Mouse (Mus musculus) right cerebral cortex, postnatal 10 days (tissue): ENCODE measurements around the gene Nav2.

Source experiments
- DNase-seq, 2 experiments: peaks; one replicate each; pipeline ENCODE4 v3.0.0; 2021; ENCODE audit warnings: low spot score in 2 of 2

Nav2 gene

GRCm38 (mm10) chr7:49094531-49094930 lies 186.0 kb downstream of the Nav2 start:
- no peak for DNase-seq

- DNase-seq = no peak
Observed at GRCm38 (mm10) chr7:49101291-49101690, 192.8 kb downstream of the Nav2 start.

DNA sequence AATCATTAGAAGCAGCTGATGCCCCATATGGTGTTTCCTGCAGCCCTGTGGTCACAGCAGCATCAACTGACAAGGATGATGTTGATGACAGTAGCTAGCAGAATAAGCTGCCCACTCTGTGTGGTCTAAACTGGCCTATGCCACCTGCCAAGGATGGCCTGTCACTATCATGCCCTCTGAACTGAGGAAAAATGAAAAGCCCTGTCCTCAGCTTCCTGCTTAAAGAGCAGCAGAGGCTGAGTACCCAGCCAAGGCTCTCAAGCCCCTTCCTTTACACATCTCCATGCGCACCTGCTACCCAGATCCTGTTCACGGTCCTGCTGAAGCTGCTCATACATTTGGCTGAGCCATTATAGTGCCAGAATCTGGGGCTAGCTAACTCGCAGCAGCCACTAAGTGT lies 193.7 kb downstream of the Nav2 start:
- DNase-seq = no peak

DNA sequence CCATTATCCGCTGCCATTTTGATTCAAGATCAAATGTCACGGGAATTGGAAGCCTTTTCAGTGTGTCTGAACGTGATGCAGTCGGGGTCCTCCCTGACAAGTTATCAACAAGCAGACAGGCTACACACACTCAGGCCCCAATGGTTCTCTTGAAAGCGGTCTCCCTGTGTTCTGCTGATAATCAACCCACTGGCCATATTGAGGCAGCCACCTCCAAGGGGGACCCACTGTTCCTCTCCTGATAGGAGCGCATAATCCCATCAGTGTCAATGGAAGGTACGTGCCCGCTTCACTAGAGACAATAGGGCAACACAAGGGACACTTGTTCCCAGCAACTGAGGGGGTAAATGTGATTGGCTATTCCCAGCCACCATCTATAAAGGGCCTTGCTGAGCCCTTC lies 195.9 kb downstream of the Nav2 start:
- no peak for DNase-seq

DNA sequence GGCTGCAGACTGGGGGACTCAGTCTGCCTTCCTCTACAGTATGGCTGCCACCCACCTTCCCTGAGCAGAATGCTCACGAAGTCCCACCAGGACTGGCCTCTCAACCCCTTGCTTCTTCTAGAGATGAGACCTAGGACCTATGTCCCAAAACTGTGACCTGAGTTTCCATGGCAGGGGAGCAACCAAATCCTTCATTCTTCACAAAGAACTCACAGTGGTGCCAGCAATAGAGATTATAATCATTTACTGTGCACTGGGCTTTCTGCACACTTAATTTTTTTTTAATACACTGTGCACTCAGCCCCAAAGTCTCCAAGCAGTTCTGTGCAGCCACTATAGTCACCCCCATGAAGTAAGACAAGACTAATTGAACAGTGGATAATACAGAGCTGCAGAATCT lies 196.3 kb downstream of the Nav2 start:
- DNase-seq = no peak

DNA sequence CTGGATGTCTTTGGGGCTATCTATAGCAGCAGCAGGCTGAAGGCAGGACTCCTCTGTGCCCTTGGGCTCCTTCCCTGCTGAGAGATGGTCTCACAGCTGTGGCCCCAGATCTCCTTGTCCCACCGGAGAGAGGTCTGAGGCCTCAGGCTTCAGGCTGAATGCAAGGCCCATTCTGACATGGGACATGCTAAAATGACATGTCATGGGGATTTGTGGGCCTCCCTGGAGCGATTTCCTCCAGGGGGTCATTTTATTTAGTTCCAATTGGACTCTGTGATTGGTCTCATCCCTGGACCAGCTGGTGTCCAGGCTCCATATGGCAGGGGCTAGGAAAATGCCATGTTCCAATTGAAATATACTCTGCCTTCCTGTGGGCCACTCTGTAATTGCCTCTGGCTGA lies 197.0 kb downstream of the Nav2 start:
- no peak for DNase-seq

GRCm38 (mm10) chr7:49108076-49108475 lies 199.6 kb downstream of the Nav2 start:
- no peak for DNase-seq

GRCm38 (mm10) chr7:49119016-49119415 lies 210.5 kb downstream of the Nav2 start:
- peak; percentile 41 to 57 for DNase-seq

DNA sequence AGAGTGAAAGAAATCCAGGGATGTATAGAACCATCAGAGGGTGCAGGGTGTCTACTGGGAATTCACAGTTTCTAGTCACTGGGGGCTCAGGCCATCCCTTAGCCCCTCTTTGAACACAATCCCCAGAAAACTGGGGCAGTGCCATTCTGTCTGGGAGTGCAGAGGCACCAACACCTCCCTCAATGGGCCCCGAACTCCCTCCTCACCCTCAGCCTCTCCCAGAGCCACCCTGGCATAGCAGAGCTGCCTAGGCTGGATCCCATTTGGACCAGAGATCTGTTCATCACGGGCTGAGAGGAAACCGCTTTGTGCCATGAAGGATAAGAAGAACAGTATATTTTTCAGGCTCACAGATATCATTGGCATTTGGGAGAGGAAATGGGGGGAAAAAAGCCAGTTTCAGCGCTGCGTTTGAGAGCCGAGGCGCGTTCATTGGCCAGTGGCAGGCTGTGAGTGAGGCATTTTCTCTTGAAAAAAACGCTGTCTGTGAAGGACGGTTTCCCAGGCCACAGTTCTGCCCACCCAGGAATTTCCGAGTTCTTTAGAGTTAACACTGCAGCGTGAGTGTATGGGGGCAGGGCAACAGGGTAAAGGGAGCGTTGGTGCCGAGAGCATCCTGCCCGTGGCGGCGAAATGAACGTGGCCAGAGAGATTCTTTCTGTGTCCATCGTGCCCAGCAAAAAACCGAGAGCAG lies 211.4 kb downstream of the Nav2 start:
- peak; percentile 65 to 71 for DNase-seq

DNA sequence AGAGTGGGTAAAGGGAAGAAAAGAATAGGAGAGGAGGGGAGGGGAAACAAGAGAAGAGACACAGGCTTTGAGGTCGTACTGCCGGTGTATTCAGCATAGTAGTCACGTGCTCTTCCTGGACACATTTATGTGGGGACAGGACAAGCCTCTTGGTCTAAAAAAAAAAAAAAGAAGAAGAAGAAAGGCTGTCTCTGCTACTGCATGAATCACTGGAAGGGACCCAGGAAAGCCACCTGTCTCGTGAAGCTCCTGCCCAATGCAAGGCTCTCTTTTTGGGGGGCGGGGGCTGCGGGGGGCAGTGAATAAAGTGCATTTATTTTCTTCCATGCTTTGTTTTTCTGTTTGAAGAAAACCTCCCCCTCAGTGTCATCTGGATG lies 212.0 kb downstream of the Nav2 start:
- DNase-seq = no peak

DNA sequence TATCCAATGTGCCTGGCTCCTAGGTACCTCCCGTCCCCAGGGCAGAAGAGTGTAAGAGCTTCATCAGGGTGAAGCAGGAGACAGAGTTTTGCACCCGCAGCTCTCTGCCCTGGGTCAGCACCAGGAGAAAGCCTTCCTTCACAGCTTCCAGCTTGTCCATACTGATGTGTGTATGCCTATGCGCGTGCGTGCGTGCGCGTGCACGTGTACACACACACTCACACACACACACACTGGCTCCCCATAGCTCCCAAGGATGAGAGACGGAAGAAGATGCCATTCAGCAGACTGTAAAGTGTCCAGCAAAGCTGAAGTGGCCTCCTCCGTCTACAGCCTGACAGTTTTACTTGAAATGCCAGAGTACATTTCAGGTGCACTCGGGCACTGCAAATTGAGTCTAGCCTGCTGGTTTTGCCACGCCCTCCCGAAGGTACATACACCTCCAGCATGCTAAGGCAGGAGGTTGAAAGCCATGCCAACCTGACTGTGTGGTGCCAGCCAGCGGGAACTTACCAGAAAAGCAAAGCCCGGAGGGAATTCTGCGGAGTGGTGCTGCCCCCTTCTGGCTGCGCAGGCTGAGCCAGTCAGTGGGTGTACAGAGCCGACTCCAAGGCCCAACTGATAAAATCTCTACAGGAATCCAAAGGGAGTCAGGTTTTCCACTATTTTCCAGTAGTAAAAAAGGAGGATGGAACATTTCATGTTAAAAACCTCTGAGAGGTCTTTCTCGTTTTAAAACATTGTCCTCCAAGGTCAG lies 212.6 kb downstream of the Nav2 start:
- DNase-seq = peak; percentile 90 to 95

GRCm38 (mm10) chr7:49122498-49122897 lies 214.0 kb downstream of the Nav2 start:
- DNase-seq = no peak

GRCm38 (mm10) chr7:49125545-49125944 lies 217.0 kb downstream of the Nav2 start:
- DNase-seq = no peak

GRCm38 (mm10) chr7:49128224-49128623 lies 219.7 kb downstream of the Nav2 start:
- DNase-seq = no peak

GRCm38 (mm10) chr7:49132851-49133351 lies 224.4 kb downstream of the Nav2 start:
- peak; percentile 95 for DNase-seq

GRCm38 (mm10) chr7:49134396-49134795 lies 225.9 kb downstream of the Nav2 start:
- DNase-seq = no peak

DNA sequence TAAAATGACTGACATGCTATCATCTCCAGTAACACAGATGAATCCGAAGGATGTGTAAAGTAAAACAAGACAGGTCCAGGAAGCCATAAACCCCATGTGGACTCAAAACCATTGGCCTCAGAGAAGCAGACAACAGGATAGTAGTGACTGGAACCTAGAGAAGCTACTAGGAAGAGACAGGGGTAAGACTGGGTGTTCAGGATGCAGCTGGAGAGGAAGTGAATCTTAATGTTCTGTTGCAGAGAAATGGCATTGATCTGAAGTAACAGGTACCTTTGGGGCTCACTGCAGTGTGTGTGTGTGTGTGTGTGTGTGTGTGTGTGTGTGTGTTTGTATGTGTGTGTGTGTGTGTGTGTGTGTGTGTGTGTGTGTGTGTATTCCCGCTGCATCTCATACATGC lies 231.2 kb downstream of the Nav2 start:
- no peak for DNase-seq

DNA sequence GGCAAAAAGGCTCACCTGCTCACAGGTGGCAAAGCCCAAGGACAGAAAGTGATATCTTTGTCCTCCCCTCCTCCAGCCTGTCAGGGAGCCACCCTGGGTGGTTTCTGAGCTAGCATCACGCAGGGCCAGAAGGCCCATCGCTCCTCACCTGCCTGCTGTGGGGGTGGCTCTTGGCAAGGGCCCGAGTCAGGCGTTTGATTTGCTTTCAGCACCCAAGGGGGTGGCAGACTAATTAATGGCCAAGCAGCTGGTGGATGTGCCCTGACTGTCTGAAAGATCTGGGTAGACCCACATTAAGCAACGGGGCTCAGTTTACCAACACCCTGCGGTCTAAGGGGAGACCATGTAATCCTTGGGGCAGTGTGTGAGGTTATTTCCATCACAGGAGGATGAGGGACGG lies 235.4 kb downstream of the Nav2 start:
- no peak for DNase-seq

DNA sequence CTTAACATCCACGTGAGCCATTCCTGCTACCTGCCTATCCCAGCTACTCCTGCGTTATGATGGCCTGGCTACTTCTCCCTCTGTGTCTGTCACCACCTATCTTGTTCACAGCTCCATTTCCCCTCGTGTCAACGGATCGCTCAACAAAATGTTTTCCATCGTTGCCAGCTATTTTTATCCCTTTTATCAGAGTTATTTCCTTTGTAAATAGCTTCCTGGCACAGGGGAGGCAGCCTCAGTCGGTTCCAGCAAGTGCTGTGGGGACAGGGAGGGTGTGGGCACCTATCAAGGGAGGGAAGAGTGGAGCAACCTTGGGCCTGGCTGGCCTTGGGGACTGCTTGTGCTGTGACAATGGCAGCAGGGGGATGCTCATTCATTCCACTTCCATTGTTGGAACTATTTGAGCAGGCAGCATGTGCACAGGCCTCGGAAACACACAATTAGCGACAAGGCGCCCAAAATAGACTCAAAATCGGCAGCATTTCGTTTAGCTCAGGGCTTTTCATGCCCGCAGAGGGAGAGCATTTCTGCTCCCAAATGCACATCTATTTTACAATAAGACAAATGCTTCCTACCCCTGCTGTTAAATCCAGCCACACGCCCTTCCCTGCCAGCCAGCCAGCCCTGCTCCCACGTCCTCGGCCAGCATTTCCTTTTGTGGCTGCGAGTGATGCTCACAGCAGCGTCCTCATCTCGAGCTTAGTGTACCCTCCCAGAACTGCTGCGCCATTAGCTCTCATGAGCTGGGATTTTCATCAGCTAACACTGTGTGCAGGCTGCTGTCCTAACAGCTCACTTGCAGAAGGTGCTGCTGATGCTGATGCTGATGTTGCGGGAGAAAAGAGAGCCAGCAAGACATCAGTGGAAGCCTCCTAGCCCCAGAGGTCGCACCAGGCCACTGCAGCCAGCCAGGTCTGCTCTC lies 237.5 kb downstream of the Nav2 start:
- peak; percentile 79 to 83 for DNase-seq

- peak; percentile 66 to 83 for DNase-seq
Observed at GRCm38 (mm10) chr7:49152297-49152696, 243.8 kb downstream of the Nav2 start.

GRCm38 (mm10) chr7:49152713-49153112 lies 244.2 kb downstream of the Nav2 start:
- DNase-seq = no peak
